Mouse (Mus musculus) left cerebral cortex, adult 18-20 months (tissue): ENCODE measurements around the gene Mrpl51. TPM values are rescaled to one million over a fixed set of nuclear protein-coding genes. Genes with fewer than 3 reads are reported as not detected.
A peak's percentile ranks its signal among the peaks of the same experiment; 100 is the strongest.
"Not testable (repeated sequence)": the region's sequence is repeated elsewhere in the genome, so short reads cannot be mapped to it uniquely, and the experiment has no call there.

Source experiments
- DNase-seq, 2 experiments: peaks; one replicate each; pipeline ENCODE4 v3.0.0; 2021 to 2022; ENCODE audit warnings: low spot score in 2 of 2, mixed read lengths in 1 of 2
- total RNA-seq, 2 experiments: library from RNA; stranded (reverse); gene quantifications; 2 replicates each; pipeline ENCODE4 v1.2.3; 2021

Mrpl51 gene
- total RNA-seq, 2 experiments from 2014 or later: 69.7 to 81.2 TPM

DNA sequence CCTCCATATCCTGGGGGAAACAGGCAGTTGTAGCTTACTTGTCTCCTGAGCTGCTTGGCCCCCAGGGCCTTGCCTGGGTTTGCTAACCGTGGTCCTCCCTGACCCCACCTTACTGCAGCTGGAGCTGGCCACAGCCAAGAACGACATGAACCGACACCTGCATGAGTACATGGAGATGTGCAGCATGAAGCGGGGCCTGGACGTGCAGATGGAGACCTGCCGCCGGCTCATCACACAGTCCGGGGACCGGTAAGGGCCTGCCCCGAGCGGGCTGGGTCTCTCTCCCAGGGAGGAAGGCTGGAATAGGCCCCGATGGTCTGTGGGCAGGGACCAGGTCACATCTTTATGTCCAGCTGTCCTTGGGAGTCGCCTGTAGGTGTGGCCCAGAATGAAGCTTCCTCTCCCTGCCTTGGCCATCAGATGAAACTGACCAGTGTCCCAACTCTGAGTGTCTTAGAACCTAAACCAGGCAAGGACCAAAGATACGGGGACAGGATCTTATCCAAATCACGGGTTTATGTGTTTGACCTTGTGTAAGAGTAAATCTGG lies 32.6 kb upstream of the Mrpl51 start:
- no peak for DNase-seq

DNA sequence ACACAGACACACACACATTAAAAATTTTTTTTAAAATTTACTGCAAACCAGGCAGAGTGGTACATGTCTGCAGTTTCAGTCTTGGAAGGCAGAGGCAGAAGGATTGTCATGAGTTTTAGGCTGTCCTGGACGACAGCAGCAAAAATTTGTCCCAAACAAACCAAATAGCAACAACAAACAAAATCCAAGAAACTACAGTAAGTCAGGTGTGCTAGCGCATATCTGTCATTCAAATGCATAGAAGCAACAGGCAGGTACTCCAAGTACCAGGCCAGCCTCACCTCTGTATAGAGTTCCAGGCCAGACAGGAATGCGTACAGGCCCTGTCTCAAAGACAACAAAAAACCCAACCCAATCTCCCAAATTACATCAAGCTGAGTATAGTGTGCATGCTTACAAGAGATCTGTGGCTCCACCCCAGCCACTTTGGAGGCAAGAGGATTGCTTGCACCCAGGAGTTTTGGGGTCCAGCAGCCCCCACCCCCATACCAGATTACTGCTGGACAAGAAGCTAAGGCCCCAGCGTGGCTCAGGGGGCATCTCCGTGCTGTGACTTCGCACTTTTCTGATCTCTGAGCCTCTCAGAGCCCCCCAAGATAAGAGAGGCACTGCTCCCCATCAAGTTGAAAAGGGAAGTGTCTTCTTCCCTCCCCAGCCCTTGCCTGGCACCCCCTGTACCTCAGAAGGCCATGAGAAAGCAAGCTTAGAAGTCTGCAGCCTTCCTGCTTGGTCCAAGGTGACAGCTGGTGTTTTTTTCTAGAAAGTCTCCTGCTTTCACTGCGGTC lies 31.6 kb upstream of the Mrpl51 start:
- no peak for DNase-seq

DNA sequence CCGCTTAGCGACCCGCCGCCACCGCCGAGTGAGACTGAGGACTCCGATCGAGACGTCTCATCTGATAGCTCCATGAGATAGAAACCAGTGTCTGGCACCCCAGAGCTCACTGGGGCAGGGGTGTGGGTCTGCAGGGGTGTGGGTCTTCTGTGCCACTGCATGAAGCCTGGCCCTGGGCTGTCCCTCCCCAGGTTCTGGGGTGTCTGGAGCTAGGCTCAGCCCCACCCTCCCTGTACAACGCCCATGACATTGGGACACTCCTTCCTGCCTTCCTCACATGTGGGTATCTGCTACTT lies 31.1 kb upstream of the Mrpl51 start:
- DNase-seq: no peak

DNA sequence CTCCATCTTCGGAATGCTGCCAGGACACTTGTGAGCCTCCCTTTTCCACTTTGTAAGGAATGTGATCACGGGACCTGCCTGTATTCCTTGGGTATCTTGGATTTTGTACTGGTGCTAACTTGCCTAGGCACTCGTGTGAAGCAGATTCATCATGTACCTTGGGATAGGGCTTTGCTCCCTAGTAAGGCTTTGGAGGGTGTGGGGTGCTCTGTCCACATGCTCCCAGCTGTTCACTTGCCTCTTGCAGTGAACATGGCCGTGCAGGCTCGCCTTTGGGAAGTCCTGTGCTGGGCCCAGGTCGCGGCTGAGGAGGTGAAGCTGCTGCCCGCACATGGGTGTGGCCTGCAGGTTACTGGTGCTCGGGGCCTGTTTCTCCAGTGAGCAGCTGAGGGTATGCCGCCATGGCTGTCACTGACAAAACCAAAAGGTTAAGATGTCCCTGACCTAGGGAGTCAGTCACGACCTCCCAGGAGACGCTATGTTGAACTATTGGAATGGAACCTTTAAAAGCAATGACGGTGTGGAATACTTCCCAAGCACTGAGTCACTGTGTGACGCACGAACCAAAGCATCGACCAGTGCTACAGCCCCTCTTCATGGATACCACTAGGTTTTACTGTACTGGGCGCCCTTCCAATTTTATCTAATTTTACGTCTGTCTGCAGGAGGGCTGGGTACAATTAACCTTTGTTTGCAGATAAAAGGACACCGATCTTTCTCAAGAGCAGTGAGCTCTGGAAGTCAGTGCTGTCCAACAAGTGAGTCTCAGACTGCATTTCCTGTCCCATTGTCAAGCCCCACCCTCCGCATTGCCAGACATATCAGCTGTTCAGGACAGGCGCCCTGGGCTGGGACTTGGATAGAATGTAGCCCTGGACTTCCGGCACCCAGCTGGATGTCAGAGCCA lies 30.5 kb upstream of the Mrpl51 start:
- peak; percentile 39 to 59 for DNase-seq

DNA sequence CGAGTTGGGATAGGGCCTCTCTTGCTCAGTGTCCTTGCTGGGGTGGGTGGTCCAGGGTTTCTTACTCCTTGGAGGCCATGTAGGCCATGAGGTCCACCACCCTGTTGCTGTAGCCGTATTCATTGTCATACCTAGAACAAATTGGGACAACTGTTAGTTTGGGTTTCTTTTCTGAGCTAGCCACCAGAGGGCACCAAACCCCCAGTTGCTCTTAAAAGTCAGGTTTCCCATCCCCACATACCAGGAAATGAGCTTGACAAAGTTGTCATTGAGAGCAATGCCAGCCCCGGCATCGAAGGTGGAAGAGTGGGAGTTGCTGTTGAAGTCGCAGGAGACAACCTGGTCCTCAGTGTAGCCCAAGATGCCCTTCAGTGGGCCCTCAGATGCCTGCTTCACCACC lies 29.6 kb upstream of the Mrpl51 start:
- peak; percentile 68 to 69 for DNase-seq

DNA sequence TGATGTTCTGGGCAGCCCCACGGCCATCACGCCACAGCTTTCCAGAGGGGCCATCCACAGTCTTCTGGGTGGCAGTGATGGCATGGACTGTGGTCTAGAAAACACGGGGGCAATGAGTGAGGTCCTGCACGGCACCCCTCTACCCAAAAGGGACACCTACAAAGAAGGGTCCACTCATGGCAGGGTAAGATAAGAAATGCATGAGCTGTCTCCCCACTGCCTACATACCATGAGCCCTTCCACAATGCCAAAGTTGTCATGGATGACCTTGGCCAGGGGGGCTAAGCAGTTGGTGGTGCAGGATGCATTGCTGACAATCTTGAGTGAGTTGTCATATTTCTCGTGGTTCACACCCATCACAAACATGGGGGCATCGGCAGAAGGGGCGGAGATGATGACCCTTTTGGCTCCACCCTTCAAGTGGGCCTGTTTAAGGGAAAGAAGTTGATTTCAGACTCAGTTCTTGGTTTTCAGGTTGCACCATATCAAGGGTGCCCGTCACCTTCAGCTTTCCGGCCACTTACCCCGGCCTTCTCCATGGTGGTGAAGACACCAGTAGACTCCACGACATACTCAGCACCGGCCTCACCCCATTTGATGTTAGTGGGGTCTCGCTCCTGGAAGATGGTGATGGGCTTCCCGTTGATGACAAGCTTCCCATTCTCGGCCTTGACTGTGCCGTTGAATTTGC lies 28.8 kb upstream of the Mrpl51 start:
- not testable (repeated sequence) for DNase-seq

DNA sequence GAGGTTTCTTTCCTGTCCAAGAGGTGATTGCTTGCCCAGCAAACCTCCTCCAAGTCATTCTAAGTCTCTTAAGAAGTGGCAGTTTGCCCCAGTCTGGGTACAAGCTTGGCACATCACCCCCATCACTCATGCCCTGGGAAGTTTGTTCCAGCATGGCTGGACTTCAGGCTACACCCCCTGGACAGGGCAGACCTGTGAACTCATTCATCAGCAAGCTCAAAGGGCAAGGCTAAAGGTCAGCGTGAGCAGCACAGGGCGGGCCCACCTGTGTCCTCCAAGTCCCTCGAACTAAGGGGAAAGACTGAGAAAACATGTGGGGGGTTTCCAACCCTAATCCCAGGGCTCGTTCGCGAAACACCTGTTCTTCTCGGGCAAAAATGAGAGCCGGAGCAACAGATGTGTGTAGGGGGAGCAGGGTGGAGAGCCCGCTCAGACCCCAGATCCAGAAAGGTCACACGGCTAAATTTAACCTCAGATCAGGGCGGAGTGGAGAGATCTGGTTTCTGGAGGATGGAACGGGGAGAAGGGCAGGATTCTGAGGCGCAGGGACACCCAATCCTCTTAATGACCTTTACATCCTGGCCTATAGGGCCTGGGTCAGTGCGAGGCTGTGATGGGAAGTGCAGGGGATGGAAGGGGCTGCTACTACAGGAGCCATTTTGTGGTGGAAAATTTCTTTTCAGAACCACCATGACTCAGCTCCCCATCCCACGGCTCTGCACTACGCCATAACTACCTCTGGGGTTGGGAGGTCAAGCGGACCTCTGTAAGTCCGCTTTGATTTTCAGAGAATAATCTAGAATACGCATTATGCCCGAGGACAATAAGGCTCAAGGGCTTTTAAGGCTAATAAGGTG lies 27.6 kb upstream of the Mrpl51 start:
- DNase-seq: peak in 1 of 2 experiments; percentile 39

DNA sequence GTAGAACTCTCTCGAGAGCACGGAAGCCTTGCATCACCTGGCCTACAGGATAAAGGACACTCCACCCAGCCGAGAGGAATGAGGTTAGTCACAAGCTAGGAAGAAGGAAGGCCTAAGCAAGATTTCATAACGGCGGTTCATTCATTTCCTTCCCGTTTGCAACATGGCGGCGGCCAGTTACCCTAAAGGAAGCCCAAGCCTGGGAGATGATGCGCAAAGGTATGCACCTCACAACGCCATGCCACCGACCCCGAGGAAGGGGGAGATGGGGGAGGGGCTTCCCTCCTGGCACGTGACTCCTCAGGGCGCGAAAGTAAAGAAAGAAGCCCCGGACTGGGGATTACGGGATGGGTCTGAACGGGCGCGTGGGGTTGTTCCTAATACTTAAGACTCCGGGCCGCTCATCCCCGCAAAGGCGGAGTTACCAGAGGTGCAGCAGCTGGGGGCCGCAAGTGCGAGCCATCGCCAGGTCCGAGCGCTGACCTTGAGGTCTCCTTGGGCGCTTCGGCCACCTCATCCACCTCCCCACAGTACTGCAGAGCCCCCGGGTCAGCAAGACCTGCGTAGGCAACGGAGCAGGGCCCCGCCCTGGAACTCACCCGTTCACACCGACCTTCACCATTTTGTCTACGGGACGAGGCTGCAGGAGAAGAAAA lies 26.8 kb upstream of the Mrpl51 start:
- peak; percentile 39 to 42 for DNase-seq

DNA sequence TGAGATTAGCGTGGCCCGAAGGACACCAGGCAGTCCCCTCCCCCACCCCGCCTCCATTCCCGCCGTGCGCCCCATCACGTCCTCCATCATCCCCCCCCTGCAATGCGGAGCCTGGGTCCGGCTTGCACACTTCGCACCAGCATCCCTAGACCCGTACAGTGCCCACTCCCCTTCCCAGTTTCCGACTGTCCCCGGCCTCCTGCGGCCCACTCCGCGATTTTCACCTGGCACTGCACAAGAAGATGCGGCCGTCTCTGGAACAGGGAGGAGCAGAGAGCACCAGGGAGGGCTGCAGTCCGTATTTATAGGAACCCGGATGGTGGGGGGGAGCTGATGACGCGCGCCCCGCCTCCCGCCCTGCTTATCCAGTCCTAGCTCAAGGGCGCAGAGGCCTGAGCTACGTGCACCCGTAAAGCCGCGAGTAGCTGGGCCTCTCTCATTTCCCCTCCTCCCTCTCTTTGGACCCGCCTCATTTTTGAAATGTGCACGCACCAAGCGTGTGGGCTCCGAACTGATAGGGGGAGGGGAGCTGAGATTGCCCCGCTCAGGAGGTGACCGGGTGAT lies 26.2 kb upstream of the Mrpl51 start:
- DNase-seq: peak; percentile 93 to 95

DNA sequence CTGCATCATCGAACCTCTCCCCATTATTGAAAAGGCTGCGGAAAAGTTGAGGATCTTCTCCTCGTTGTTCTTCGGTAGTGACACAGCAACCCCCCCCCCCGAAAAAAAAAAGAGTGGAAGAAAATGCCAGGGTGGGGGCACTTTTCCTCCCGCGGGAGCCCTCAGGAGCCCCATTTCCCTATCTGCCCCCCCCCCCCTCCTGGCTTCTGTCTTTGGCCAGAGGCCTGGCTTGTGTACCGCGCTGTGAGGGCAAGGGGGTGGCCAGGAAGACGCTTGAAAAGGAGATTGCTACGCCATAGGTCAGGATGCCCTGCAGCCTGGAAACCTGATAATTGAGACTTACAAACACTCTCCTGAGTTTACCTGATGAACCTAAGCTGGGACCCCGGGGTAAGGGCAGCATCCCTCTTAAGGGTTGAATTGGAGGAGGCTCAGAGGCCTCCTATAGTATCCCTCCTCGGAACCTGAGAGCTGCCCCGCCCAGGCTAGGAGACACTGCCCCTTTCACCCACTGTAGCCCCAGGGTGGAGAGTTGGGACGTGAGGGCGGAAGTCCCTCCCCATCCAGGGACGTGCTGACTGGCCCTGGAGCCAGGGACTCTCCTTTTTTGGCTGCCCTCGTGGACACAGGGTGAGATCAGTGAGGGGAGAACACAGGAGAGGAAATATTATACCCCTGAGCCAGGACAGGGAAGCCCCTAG lies 25.4 kb upstream of the Mrpl51 start, which contains the start of gene Gapdh:
Gene Gapdh (minus strand): TSS at position 417 of the 701 bp plus-strand sequence.
- peak; percentile 36 to 44 for DNase-seq

DNA sequence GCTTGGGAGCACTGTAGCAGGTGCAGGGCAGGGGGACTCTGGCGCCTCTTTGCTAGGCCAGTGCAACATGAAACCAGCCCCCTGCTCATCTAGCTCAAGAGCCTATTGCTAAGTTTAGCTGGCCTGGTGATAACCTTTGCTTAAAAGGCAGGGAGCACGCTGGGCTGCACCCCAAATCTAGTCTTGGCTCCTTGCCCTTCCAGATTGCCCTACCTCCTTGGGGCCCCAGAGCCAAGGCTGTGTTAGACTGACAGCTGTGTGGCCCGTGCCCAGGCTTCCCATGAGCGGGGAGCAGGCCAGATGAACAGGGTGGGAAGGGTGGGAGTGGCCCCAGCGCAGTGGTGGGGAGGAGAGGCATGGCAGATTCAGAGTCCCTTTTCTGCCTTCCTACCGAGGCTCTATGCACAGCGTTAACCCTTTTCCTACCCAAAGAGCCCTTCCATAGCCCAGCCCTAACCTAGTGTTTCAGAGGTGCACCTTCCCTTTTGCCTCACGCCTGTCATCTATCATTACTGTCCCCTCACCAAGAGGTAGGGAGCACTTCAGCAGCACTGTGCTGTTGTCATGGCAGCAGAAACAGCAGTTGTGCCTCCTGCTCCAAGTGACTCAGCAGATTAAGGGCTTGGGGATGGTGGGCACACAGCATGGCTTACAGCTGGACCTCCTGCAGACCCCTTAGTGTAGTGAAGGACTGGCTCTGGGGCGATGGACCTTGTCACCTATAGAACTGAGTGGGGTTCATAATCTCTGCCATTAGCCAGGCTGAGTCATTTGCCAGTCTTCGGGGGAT lies 24.5 kb upstream of the Mrpl51 start:
- peak; percentile 34 to 49 for DNase-seq

DNA sequence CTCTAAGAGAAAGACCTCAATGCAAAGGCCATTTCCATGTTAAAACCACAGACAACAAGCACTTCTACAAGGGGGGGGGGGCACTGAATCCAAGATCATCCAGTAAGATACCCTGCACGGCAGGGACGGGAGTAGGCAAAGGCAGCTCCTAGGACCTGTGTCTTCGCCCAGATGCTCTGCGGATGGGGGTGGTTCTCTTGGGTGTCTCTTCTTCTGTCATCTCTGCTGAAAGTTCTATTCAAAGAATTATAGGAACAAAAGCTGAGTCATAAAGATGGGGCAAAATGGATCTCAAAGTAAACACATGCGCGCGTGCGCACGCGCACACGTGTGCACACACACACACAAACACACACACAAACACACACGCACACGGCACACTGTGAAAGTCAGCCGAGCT lies 23.5 kb upstream of the Mrpl51 start:
- DNase-seq: peak in 1 of 2 experiments; percentile 42

DNA sequence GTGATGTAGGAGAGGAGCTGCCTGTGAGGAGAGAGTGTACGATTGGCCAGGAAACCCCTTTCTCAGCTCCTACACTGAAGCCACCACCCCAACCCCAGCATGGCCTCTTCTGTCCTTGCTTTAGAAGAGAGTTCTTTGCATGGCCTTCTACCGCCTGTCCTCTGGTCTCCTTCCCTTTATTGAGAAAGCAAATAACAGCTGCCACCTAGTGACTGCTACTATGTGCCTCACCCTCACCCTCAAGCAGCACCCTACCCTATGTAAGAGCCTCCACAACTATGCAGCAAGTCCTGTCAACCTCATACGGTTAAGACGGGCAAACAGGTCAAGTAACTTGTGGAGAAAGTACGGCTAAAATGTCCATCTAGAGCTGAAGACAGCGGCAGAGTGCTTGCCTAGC lies 21.4 kb upstream of the Mrpl51 start:
- no peak for DNase-seq

DNA sequence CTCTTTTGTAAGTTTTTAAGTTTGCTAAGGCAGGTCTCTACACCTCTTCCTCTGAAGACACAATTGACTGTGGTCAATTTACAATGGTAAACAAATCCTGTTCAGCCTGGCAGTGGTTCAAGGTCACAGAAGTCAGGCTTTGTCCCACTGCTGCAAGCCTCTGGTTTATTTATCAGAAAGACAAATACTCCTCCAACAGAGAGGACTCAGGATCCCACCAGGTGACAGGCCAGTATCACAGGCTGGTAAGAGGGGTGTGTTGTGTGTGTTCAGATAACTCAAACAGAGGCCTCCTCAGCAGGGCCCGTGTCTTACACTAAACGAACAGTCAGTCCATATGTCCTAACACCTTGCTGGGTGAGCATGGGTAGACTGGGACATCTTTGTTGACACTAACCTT lies 19.1 kb upstream of the Mrpl51 start:
- no peak for DNase-seq

DNA sequence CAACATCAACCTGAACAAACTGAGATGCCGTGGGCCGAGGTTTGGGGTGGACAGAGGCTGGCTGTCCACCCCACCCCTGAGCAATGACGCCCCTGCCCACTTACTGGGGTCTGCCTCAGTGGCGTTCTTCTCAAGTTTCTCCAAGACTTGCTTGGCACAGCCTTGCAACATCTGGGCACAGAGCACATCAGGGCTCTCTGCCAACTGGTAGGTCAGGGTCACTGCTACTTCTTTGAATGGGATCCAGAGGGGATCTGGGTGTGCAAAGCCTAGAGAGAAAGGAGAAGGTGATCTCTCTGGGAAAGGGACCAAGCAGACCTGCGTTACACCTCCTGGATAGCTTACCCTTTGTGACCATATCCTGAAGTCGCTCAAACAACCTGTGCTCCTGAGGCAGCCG lies 18.3 kb upstream of the Mrpl51 start:
- DNase-seq: no peak

DNA sequence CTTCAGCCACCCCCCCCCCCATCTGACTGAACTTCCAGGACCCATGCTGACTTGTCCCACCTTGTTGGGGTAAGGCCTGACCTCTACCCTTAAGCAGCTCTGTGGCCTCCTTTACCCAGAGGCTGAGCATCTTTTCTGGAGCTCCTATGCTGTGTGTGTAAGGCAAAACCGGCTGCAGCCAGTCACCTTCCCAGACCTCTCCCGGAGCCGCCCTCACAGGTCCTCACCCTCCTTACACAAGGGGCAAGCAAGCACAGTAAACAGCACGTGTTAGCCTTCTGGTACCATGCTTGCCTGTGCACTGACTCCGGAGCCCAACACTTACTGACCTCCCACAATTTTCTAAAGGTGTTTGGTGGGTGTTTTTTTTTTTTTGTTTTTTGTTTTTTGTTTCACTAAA lies 16.1 kb upstream of the Mrpl51 start:
- no peak for DNase-seq

DNA sequence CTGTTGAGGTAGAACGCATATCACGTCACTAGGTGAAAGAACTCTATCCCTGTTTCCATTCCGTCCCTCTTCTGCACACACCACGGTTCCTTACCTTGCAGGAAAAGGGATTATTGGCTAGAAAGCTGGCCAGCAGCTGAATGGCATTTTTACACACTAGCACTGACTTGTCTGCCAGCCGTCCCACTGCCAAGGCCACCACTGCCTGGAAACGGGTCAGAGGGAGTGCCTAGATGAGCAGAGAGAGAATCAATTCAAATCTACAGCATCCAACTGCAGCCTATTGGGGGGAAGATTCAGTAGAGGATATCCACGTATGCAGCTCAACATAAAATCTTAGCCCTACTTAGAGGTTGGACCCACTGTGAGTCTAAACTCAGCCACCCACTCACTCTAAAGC lies 12.0 kb upstream of the Mrpl51 start:
- DNase-seq: no peak

DNA sequence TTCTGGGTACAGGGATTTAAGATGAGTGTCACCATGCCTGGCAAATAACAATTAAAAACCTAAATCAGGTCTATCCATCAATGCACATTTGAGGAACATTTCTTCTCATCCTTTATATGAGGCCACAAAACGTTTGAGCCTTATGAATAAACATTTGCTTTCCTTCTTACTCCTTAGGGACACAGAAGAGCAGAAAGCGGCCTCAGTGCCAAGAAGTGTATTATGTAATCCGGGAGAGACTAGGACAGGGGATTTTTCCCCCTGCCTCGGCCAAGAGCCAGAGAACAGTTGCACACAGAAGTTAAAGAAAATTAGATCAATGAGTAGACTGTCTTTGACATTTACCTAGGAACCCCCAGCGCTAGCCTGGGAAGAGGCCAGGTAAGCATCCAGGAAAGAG lies 9.5 kb upstream of the Mrpl51 start:
- no peak for DNase-seq
